Mouse (Mus musculus) thymus, postnatal 0 days (tissue): ENCODE measurements around the gene Zfp972. TPM values are rescaled to one million over a fixed set of nuclear protein-coding genes. Genes with fewer than 3 reads are reported as not detected.
"Not testable (repeated sequence)": the region's sequence is repeated elsewhere in the genome, so short reads cannot be mapped to it uniquely, and the experiment has no call there.

Source experiments
- DNase-seq: peaks from one replicate; pipeline ENCODE4 v3.0.0-alpha.2; 2015; ENCODE audit warnings: low spot score
- polyA plus RNA-seq: library from polyadenylated mRNA; unstranded; fragments of >200 nt; fragmentation: Nextera tagmentation; extraction: Ambion mirVana; gene quantifications from 2 replicates; pipeline ENCODE4 v1.2.1, GENCODE M21; 2015

The Zfp972 gene
- 0.43 and 0.73 TPM in 2 replicates for polyA plus RNA-seq

DNA sequence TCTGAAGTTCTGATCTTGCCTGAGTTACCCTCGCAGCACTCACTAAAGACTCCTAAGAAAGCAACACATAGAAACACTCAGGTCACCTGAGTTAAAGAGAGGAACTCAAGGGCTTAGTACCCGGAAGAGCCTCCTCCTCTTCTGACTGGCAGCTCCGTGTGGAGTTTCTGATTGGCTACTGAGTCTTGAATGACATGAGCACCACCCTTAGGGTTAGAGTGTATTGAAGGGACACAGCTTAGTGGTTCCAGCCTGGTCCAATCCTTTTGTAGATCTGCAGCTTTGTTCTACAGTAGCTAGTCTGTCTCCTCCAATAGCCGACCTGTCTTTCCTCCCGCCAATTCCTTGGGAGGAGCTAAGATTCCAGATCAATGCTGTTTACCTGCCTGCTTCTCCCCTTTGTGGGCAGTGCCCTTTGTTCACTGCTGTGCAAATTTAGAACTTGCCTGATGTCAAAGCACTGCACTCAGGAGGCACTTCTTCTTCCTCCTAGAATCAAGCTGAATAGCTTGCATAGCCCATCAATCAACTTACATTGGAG lies at the start of gene Zfp972:
TSS of gene Zfp972 (minus strand) at position 51 of the 541 bp plus-strand sequence.
- DNase-seq = not testable (repeated sequence)

DNA sequence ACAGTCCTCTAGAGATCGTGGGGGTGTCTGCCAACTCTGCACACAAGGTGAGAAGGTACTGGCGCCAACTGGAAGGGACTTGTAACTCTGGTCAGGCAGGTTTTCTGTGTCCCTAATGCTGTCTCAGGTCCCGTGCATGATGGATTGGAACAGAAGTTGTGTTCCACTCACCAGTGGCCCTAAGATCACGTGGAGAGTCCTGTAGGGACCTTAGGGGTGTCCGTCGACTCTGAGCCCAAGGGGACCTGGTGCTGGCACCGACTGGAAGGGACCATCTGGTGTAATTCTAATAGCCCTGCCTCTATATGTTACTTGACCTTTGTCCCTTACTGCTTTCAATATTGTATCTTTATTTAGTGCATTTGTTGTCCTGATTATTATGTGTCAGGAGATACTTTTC lies 49.4 kb upstream of the Zfp972 start:
- not testable (repeated sequence) for DNase-seq

GRCm38 (mm10) chr2:177957145-177957544 lies 31.7 kb upstream of the Zfp972 start, which contains the start of gene Gm14326:
TSS of gene Gm14326 (minus strand) at chr2:177957297.
- DNase-seq = peak; percentile 29

GRCm38 (mm10) chr2:177956734-177957133 lies 31.3 kb upstream of the Zfp972 start:
- DNase-seq = not testable (repeated sequence)

- DNase-seq = not testable (repeated sequence)
These were observed 22.1 kb downstream of the Zfp972 start for GRCm38 (mm10) chr2:177903276-177903675.

DNA sequence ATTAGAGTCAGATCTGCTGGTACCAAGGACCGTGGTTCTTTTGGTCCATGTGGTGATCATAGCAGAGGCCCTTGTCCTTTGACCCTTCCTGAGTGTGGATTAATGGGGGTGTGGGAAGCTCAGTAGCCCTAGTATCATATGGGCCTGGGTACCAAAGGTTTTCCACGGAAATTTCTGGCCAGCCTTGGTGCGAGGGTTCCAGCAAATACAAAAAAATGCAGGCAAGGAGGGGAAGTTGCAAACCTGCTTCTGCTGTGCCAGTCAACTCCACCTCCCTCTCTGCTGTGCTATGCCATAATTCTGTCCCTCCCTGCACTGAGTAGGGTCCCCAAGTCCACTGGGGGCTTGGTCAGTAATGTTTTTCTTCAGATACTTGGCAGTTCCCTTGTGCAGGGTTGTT lies 27.2 kb downstream of the Zfp972 start:
- not testable (repeated sequence) for DNase-seq

DNA sequence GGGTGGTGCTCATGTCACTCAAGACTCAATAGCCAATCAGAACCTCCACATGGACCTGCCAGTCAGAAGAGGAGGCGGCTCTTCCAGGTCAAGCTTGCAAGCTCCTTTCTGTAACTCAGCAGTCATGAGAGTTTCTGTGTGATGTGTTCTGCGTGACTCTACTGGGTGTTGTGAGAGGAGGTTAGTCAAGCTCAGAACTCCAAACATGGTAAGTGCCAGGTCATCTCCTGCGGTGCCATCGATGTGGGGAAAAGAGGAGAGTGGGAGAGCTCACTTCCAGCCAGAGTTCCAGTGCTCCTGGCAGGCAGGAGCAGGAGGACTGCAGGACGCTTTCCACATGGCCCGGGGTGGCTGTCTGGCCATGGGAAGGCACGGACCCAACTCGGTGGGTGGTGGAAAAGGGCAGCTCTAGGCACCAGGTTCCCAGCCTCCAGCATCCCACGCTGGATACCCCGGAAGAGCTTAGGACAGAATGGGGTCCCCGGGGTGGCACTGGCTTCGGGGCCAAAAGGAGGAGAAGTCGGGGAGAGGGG lies 28.3 kb downstream of the Zfp972 start, which contains the start of gene Gm14327:
TSS of gene Gm14327 (plus strand) at position 51 of the 533 bp plus-strand sequence.
- DNase-seq = not testable (repeated sequence)

GRCm38 (mm10) chr2:177887743-177888142 lies 37.7 kb downstream of the Zfp972 start:
- DNase-seq = not testable (repeated sequence)

DNA sequence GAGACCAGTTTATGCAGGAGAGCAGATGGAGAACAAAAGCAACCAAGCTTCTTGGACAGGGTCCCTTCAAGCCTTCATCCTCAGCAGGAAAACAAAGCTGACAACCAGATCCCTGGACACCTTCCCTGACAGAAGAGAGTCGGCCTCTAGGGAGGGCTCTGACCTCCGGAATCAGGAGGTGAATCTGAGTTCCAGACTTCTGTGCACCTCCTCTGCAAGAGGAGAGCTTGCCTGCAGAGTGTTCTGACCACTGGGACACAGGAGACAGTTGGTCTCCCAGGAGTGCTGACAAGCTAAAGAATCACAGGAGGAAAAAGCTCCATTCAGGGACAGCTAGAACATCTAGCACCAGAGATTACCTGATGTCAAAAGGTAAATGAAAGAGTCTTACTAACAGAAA lies 63.2 kb downstream of the Zfp972 start:
- DNase-seq = not testable (repeated sequence)

Other genes starting within 250 kb of the Zfp972 start
- 2.0 and 2.7 TPM in 2 replicates for gene Gm14322, start 166.3 kb downstream of the Zfp972 start, polyA plus RNA-seq
- gene Gm14325, start 85.3 kb downstream of the Zfp972 start, polyA plus RNA-seq = 25.3 and 28.5 TPM in 2 replicates
- gene Gm14327, start 28.5 kb downstream of the Zfp972 start, polyA plus RNA-seq = 2.6 and 4.2 TPM in 2 replicates
- 14.1 and 18.6 TPM in 2 replicates for gene Gm14326, start 31.7 kb upstream of the Zfp972 start, polyA plus RNA-seq
- gene Zfp971, start 97.7 kb upstream of the Zfp972 start, polyA plus RNA-seq = 10.2 and 13.1 TPM in 2 replicates
- gene Zfp931, start 152.9 kb upstream of the Zfp972 start, polyA plus RNA-seq = 9.5 and 10.1 TPM in 2 replicates
- gene Phactr3, start 193.4 kb upstream of the Zfp972 start, polyA plus RNA-seq = 0.46 and 0.49 TPM in 2 replicates